Mouse (Mus musculus): ENCODE measurements around the gene Fam184b. TPM values are rescaled to one million over a fixed set of nuclear protein-coding genes. Genes with fewer than 3 reads are reported as not detected.

Gene Fam184b
- polyA plus RNA-seq, 1 experiment from 2014 or later = 0.85 TPM

GRCm38 (mm10) chr5:45519960-45520808, 119.2 kb downstream of the Fam184b start, which contains the start of gene Med28:
Gene Med28 (plus strand): TSS chr5:45520229.
- 2% methylated on average over 56 of the region's 56 CpGs for WGBS
- H3K27me3 ChIP-seq (ENCODE audit: control insufficient read depth, insufficient read depth, low read length) = no peaks in the 10 kb centered on the region
- peak; percentile 95 for ATAC-seq (ENCODE audit: insufficient number of reproducible peaks, low FRiP score, low TSS enrichment, low read depth)

GRCm38 (mm10) chr5:45515151-45515743, 124.2 kb downstream of the Fam184b start:
- peaks cover 3% of the 10 kb centered on the region; the same call in 1 of the 2 replicates for H3K36me3 ChIP-seq (ENCODE audit: control insufficient read depth, insufficient read depth, low read length)
- no peak overlapping the region for H3K9ac ChIP-seq (ENCODE audit: low read length)
- H3K27me3 ChIP-seq (ENCODE audit: control insufficient read depth, insufficient read depth, low read length) = no peaks in the 10 kb centered on the region
- WGBS = 91% methylated on average over 10 of the region's 10 CpGs
- H3K9me3 ChIP-seq (ENCODE audit: control insufficient read depth, low read length) = no peaks in the 10 kb centered on the region
- H3K4me2 ChIP-seq (ENCODE audit: low read depth, severe bottlenecking) = no peak overlapping the region
- DNase-seq (ENCODE audit: low spot score) (no peak), ATAC-seq (ENCODE audit: insufficient number of reproducible peaks, low FRiP score, low TSS enrichment, low read depth) (no peak)
- H3K4me1 ChIP-seq (ENCODE audit: control insufficient read depth, insufficient read depth, low read length) = no peaks in the 10 kb centered on the region
- no peak overlapping the region for H3K4me3 ChIP-seq (ENCODE audit: low read depth, low read length)
- no peak overlapping the region for H3K27ac ChIP-seq (replicated peaks; ENCODE audit: low read depth, low read length)

More at GRCm38 (mm10) chr5:45519960-45520808, 119.2 kb downstream of the Fam184b start, which contains the start of gene Med28:
- peaks cover 5% of the 10 kb centered on the region; the same call in 1 of the 2 replicates for H3K4me1 ChIP-seq (ENCODE audit: control insufficient read depth, insufficient read depth, low read length)
- peak within 1 kb of the TSS; percentile 90 for H3K9ac ChIP-seq (ENCODE audit: low read length)
- H3K9me3 ChIP-seq (ENCODE audit: control insufficient read depth, low read length) = no peaks in the 10 kb centered on the region
- peak within 1 kb of the TSS; percentile 97 for H3K4me3 ChIP-seq (ENCODE audit: low read depth, low read length)
- H3K36me3 ChIP-seq (ENCODE audit: control insufficient read depth, insufficient read depth, low read length) = no peaks in the 10 kb centered on the region
- peak within 1 kb of the TSS; percentile 63 for H3K4me2 ChIP-seq (ENCODE audit: low read depth, severe bottlenecking)
- peak; percentile 97 for DNase-seq (ENCODE audit: low spot score)
- H3K27ac ChIP-seq (replicated peaks; ENCODE audit: low read depth, low read length) = peak within 1 kb of the TSS; percentile 56; the same call in 1 of the 2 replicates

- H3K9ac ChIP-seq (ENCODE audit: low read length) = no peak overlapping the region
- DNase-seq (ENCODE audit: low spot score) = no peak
- no peak overlapping the region for H3K4me2 ChIP-seq (ENCODE audit: low read depth, severe bottlenecking)
- no peaks in the 10 kb centered on the region for H3K9me3 ChIP-seq (ENCODE audit: control insufficient read depth, low read length)
- WGBS = 83% methylated on average over 1 of the region's 1 CpGs
- no peaks in the 10 kb centered on the region for H3K4me1 ChIP-seq (ENCODE audit: control insufficient read depth, insufficient read depth, low read length)
- ATAC-seq (ENCODE audit: insufficient number of reproducible peaks, low FRiP score, low TSS enrichment, low read depth) = no peak
- H3K27ac ChIP-seq (replicated peaks; ENCODE audit: low read depth, low read length) = no peak overlapping the region
- H3K4me3 ChIP-seq (ENCODE audit: low read depth, low read length) = no peak overlapping the region
- H3K36me3 ChIP-seq (ENCODE audit: control insufficient read depth, insufficient read depth, low read length) = peaks cover 5% of the 10 kb centered on the region; the same call in 1 of the 2 replicates
- no peaks in the 10 kb centered on the region for H3K27me3 ChIP-seq (ENCODE audit: control insufficient read depth, insufficient read depth, low read length)
Measured at GRCm38 (mm10) chr5:45514599-45514998, 124.8 kb downstream of the Fam184b start.

GRCm38 (mm10) chr5:45513511-45513910, 125.9 kb downstream of the Fam184b start:
- peaks cover 5% of the 10 kb centered on the region; the same call in 1 of the 2 replicates for H3K36me3 ChIP-seq (ENCODE audit: control insufficient read depth, insufficient read depth, low read length)
- ATAC-seq (ENCODE audit: insufficient number of reproducible peaks, low FRiP score, low TSS enrichment, low read depth) = no peak
- H3K27me3 ChIP-seq (ENCODE audit: control insufficient read depth, insufficient read depth, low read length) = no peaks in the 10 kb centered on the region
- H3K27ac ChIP-seq (replicated peaks; ENCODE audit: low read depth, low read length) = no peak overlapping the region
- no peaks in the 10 kb centered on the region for H3K9me3 ChIP-seq (ENCODE audit: control insufficient read depth, low read length)
- DNase-seq (ENCODE audit: low spot score) = no peak
- H3K4me1 ChIP-seq (ENCODE audit: control insufficient read depth, insufficient read depth, low read length) = no peaks in the 10 kb centered on the region
- no peak overlapping the region for H3K4me3 ChIP-seq (ENCODE audit: low read depth, low read length)
- no peak overlapping the region for H3K9ac ChIP-seq (ENCODE audit: low read length)
- WGBS = 87% methylated on average over 2 of the region's 2 CpGs
- no peak overlapping the region for H3K4me2 ChIP-seq (ENCODE audit: low read depth, severe bottlenecking)

GRCm38 (mm10) chr5:45512908-45513307, 126.5 kb downstream of the Fam184b start:
- Histone ChIP-seq H3K9me3 (ENCODE audit: control insufficient read depth, low read length) (no peaks in the 10 kb centered on the region), H3K4me2 (ENCODE audit: low read depth, severe bottlenecking) (no peak overlapping the region), H3K4me3 (ENCODE audit: low read depth, low read length) (no peak overlapping the region), H3K4me1 (ENCODE audit: control insufficient read depth, insufficient read depth, low read length) (no peaks in the 10 kb centered on the region), H3K36me3 (ENCODE audit: control insufficient read depth, insufficient read depth, low read length) (peaks cover 5% of the 10 kb centered on the region; the same call in 1 of the 2 replicates), H3K27ac (replicated peaks; ENCODE audit: low read depth, low read length) (no peak overlapping the region), H3K27me3 (ENCODE audit: control insufficient read depth, insufficient read depth, low read length) (no peaks in the 10 kb centered on the region), H3K9ac (ENCODE audit: low read length) (no peak overlapping the region)
- DNase-seq (ENCODE audit: low spot score) (no peak), ATAC-seq (ENCODE audit: insufficient number of reproducible peaks, low FRiP score, low TSS enrichment, low read depth) (no peak)
- WGBS = 90% methylated on average over 6 of the region's 6 CpGs

- H3K36me3 ChIP-seq (ENCODE audit: control insufficient read depth, insufficient read depth, low read length) = peaks cover 6% of the 10 kb centered on the region
- ATAC-seq (ENCODE audit: insufficient number of reproducible peaks, low FRiP score, low TSS enrichment, low read depth) = no peak
- no peaks in the 10 kb centered on the region for H3K9me3 ChIP-seq (ENCODE audit: control insufficient read depth, low read length)
- no peak overlapping the region for H3K4me2 ChIP-seq (ENCODE audit: low read depth, severe bottlenecking)
- WGBS = 82% methylated on average over 7 of the region's 7 CpGs
- DNase-seq (ENCODE audit: low spot score) = no peak
- no peak overlapping the region for H3K27ac ChIP-seq (replicated peaks; ENCODE audit: low read depth, low read length)
- H3K9ac ChIP-seq (ENCODE audit: low read length) = no peak overlapping the region
- H3K4me3 ChIP-seq (ENCODE audit: low read depth, low read length) = no peak overlapping the region
- H3K27me3 ChIP-seq (ENCODE audit: control insufficient read depth, insufficient read depth, low read length) = no peaks in the 10 kb centered on the region
- H3K4me1 ChIP-seq (ENCODE audit: control insufficient read depth, insufficient read depth, low read length) = no peaks in the 10 kb centered on the region
Measured at GRCm38 (mm10) chr5:45510071-45510470, 129.3 kb downstream of the Fam184b start.

GRCm38 (mm10) chr5:45497564-45497963, 141.8 kb downstream of the Fam184b start:
- Histone ChIP-seq H3K36me3 (ENCODE audit: control insufficient read depth, insufficient read depth, low read length) (no peaks in the 10 kb centered on the region; the same call in 1 of the 2 replicates), H3K4me2 (ENCODE audit: low read depth, severe bottlenecking) (no peak overlapping the region), H3K9me3 (ENCODE audit: control insufficient read depth, low read length) (no peaks in the 10 kb centered on the region), H3K4me1 (ENCODE audit: control insufficient read depth, insufficient read depth, low read length) (peaks cover 5% of the 10 kb centered on the region; the same call in 1 of the 2 replicates), H3K4me3 (ENCODE audit: low read depth, low read length) (no peak overlapping the region), H3K27ac (replicated peaks; ENCODE audit: low read depth, low read length) (no peak overlapping the region), H3K27me3 (ENCODE audit: control insufficient read depth, insufficient read depth, low read length) (no peaks in the 10 kb centered on the region), H3K9ac (ENCODE audit: low read length) (no peak overlapping the region)
- DNase-seq (ENCODE audit: low spot score) = no peak
- no peak for ATAC-seq (ENCODE audit: insufficient number of reproducible peaks, low FRiP score, low TSS enrichment, low read depth)
- 91% methylated on average over 5 of the region's 5 CpGs for WGBS

- H3K9me3 ChIP-seq (ENCODE audit: control insufficient read depth, low read length) = no peaks in the 10 kb centered on the region
- 93% methylated on average over 12 of the region's 12 CpGs for WGBS
- no peaks in the 10 kb centered on the region for H3K27me3 ChIP-seq (ENCODE audit: control insufficient read depth, insufficient read depth, low read length)
- H3K4me3 ChIP-seq (ENCODE audit: low read depth, low read length) = no peak overlapping the region
- H3K4me2 ChIP-seq (ENCODE audit: low read depth, severe bottlenecking) = no peak overlapping the region
- peaks cover 5% of the 10 kb centered on the region; the same call in 1 of the 2 replicates for H3K4me1 ChIP-seq (ENCODE audit: control insufficient read depth, insufficient read depth, low read length)
- no peak overlapping the region for H3K9ac ChIP-seq (ENCODE audit: low read length)
- H3K27ac ChIP-seq (replicated peaks; ENCODE audit: low read depth, low read length) = no peak overlapping the region
- no peak for DNase-seq (ENCODE audit: low spot score)
- ATAC-seq (ENCODE audit: insufficient number of reproducible peaks, low FRiP score, low TSS enrichment, low read depth) = no peak
- no peaks in the 10 kb centered on the region; the same call in 1 of the 2 replicates for H3K36me3 ChIP-seq (ENCODE audit: control insufficient read depth, insufficient read depth, low read length)
Measured at GRCm38 (mm10) chr5:45496930-45497550, 142.4 kb downstream of the Fam184b start.

Data from limb, embryonic 11.5 days (tissue).